Comparison of ENCODE assay signal across 7 mouse cellular contexts in the genomic region with DNA sequence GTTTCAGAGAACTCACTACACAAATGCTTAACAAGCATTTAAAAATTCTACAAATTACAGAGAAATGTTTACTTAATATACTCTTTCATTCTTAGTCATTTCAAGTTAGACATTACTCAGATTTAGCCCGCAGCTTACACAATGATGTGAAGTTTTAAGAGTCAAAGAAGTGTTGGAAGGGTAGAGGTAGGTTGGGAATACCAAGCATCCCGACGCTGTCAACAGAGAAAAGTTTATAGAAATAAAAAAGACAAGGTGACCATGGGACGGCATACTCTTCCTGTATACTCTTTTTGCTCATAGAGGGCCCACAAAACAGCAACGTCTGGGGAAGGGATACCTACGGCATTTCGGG. TPM values are rescaled to one million over a fixed set of nuclear protein-coding genes. Genes with fewer than 3 reads are reported as not detected.
DNase-seq lines count a peak whose midpoint lies in the region; ATAC-seq lines count a peak whose summit lies in the region.

No protein-coding gene starts in this region.

- under 1% methylated on average over 7 of the region's 7 CpGs for WGBS in lung, embryonic 16.5 days
- WGBS in forebrain, embryonic 11.5 days: 0% methylated on average over 7 of the region's 7 CpGs
- WGBS in limb, embryonic 13.5 days: 0% methylated on average over 7 of the region's 7 CpGs
- WGBS in stomach, embryonic 14.5 days: 0% methylated on average over 7 of the region's 7 CpGs

- peak overlapping the region; percentile 83 for H3K27ac ChIP-seq in lung, embryonic 16.5 days (ENCODE audit: low read length)
- H3K27ac ChIP-seq in forebrain, embryonic 11.5 days (ENCODE audit: low read depth, low read length): peak overlapping the region; percentile 77
- peak overlapping the region; percentile 80 for H3K27ac ChIP-seq in limb, embryonic 13.5 days
- H3K27ac ChIP-seq in stomach, embryonic 14.5 days (ENCODE audit: low read length): 0 out of 2 replicates have a peak overlapping the region, but pooled peaks have one; percentile 82

- H3K4me2 ChIP-seq in lung, embryonic 16.5 days (ENCODE audit: low read depth, low read length): peak overlapping the region; percentile 81
- H3K4me2 ChIP-seq in forebrain, embryonic 11.5 days (ENCODE audit: low read depth, low read length, severe bottlenecking): peak overlapping the region; percentile 60
- peak overlapping the region; percentile 62 for H3K4me2 ChIP-seq in limb, embryonic 13.5 days (replicated peaks)
- peak overlapping the region; percentile 64 for H3K4me2 ChIP-seq in stomach, embryonic 14.5 days (replicated peaks; ENCODE audit: low read depth, low read length)

- H3K27me3 ChIP-seq in lung, embryonic 16.5 days (ENCODE audit: control insufficient read depth, insufficient read depth, low read depth, low read length): no peaks in the 10 kb centered on the region
- H3K27me3 ChIP-seq in forebrain, embryonic 11.5 days (ENCODE audit: control insufficient read depth, insufficient read depth, low read length): no peaks in the 10 kb centered on the region
- no peaks in the 10 kb centered on the region for H3K27me3 ChIP-seq in limb, embryonic 13.5 days
- no peaks in the 10 kb centered on the region for H3K27me3 ChIP-seq in stomach, embryonic 14.5 days (ENCODE audit: control insufficient read depth, insufficient read depth, low read length)

- no peaks in the 10 kb centered on the region for H3K36me3 ChIP-seq in lung, embryonic 16.5 days (ENCODE audit: control insufficient read depth, insufficient read depth, low read length)
- H3K36me3 ChIP-seq in forebrain, embryonic 11.5 days (ENCODE audit: control insufficient read depth, insufficient read depth, low read length): no peaks in the 10 kb centered on the region
- H3K36me3 ChIP-seq in limb, embryonic 13.5 days: peaks cover 4% of the 10 kb centered on the region; the same call in 1 of the 2 replicates
- H3K36me3 ChIP-seq in stomach, embryonic 14.5 days (ENCODE audit: control insufficient read depth, insufficient read depth, low read length): no peaks in the 10 kb centered on the region

- peak overlapping the region; percentile 85 for H3K9ac ChIP-seq in lung, embryonic 16.5 days (ENCODE audit: low read length)
- peak overlapping the region; percentile 89 for H3K9ac ChIP-seq in forebrain, embryonic 11.5 days (ENCODE audit: low read length)
- H3K9ac ChIP-seq in limb, embryonic 13.5 days: peak overlapping the region; percentile 74
- H3K9ac ChIP-seq in stomach, embryonic 14.5 days (replicated peaks; ENCODE audit: low read depth, low read length): peak overlapping the region; percentile 52

- H3K4me1 ChIP-seq in lung, embryonic 16.5 days (replicated peaks; ENCODE audit: control insufficient read depth, insufficient read depth, low read length): peaks cover 8% of the 10 kb centered on the region
- no peaks in the 10 kb centered on the region for H3K4me1 ChIP-seq in forebrain, embryonic 11.5 days (replicated peaks; ENCODE audit: control insufficient read depth, insufficient read depth, low read length)
- peaks cover 8% of the 10 kb centered on the region; the same call in 1 of the 2 replicates for H3K4me1 ChIP-seq in limb, embryonic 13.5 days
- peaks cover 3% of the 10 kb centered on the region; the same call in 1 of the 2 replicates for H3K4me1 ChIP-seq in stomach, embryonic 14.5 days (ENCODE audit: control insufficient read depth, insufficient read depth, low read length)

- no peak; the same call in 1 of the 2 replicates for ATAC-seq in lung, embryonic 16.5 days (ENCODE audit: low read depth)
- no peak; the same call in 1 of the 2 replicates for ATAC-seq in forebrain, embryonic 11.5 days (replicated peaks; ENCODE audit: low FRiP score)
- ATAC-seq in limb, embryonic 13.5 days (ENCODE audit: low FRiP score, low read depth): peak; percentile 25; the same call in 1 of the 2 replicates
- ATAC-seq in stomach, embryonic 14.5 days (ENCODE audit: insufficient number of reproducible peaks, insufficient read depth, low FRiP score, low read depth): no peak

- H3K9me3 ChIP-seq in lung, embryonic 16.5 days (ENCODE audit: control insufficient read depth, low read length): no peaks in the 10 kb centered on the region
- H3K9me3 ChIP-seq in forebrain, embryonic 11.5 days (ENCODE audit: control insufficient read depth, low read length): no peaks in the 10 kb centered on the region
- no peaks in the 10 kb centered on the region for H3K9me3 ChIP-seq in limb, embryonic 13.5 days
- H3K9me3 ChIP-seq in stomach, embryonic 14.5 days (ENCODE audit: control insufficient read depth, low read depth, low read length): no peaks in the 10 kb centered on the region

- DNase-seq in lung, postnatal 14 days: no peak
- DNase-seq in forebrain, embryonic 11.5 days (ENCODE audit: low spot score): no peak
- no peak for DNase-seq in cerebellum, postnatal 25 days
- no peak for DNase-seq in ovary, postnatal 14 days (ENCODE audit: low spot score)

- peak overlapping the region; percentile 82 for H3K4me3 ChIP-seq in lung, embryonic 16.5 days (ENCODE audit: low read length)
- H3K4me3 ChIP-seq in forebrain, embryonic 11.5 days (ENCODE audit: low read depth, low read length): peak overlapping the region; percentile 70
- H3K4me3 ChIP-seq in limb, embryonic 13.5 days: peak overlapping the region; percentile 69
- H3K4me3 ChIP-seq in stomach, embryonic 14.5 days (ENCODE audit: low read depth, low read length): peak overlapping the region; percentile 67

RNA-seq across cellular contexts. Expression of gene Efcab7, which starts 0.3 kb away (rescaled TPM):
- 21.4 and 22.7 TPM in 2 replicates for polyA plus RNA-seq in lung, embryonic 16.5 days (2015; fragmentation: Nextera tagmentation; extraction: Ambion mirVana)
- polyA plus RNA-seq in forebrain, embryonic 11.5 days (2014; fragmentation: Nextera tagmentation; extraction: Ambion mirVana): 25.6 and 27.7 TPM in 2 replicates
- polyA plus RNA-seq in limb, embryonic 13.5 days (2015; fragmentation: Nextera tagmentation; extraction: Ambion mirVana): 24.3 and 24.8 TPM in 2 replicates
- 24.2 and 24.5 TPM in 2 replicates for polyA plus RNA-seq in stomach, embryonic 14.5 days (2014; fragmentation: Nextera tagmentation; extraction: Ambion mirVana)
